Mouse (Mus musculus) leukemia stem cell, adult 10-12 weeks (primary cell): ENCODE measurements around the gene U2af2. TPM values are rescaled to one million over a fixed set of nuclear protein-coding genes. Genes with fewer than 3 reads are reported as not detected.

ENCODE experiments used
- polyA plus RNA-seq: library from polyadenylated mRNA; stranded (reverse); fragments of >175 nt; gene quantifications from 2 replicates; pipeline ENCODE4 v1.2.3, GENCODE M21; 2012; ENCODE audit warnings: low replicate concordance

Gene U2af2
- polyA plus RNA-seq = 584 and 990 TPM in 2 replicates

GRCm38 (mm10) chr7:5061774-5062359 is at the start of gene U2af2:
Gene U2af2 (plus strand): TSS chr7:5062143.

DNA sequence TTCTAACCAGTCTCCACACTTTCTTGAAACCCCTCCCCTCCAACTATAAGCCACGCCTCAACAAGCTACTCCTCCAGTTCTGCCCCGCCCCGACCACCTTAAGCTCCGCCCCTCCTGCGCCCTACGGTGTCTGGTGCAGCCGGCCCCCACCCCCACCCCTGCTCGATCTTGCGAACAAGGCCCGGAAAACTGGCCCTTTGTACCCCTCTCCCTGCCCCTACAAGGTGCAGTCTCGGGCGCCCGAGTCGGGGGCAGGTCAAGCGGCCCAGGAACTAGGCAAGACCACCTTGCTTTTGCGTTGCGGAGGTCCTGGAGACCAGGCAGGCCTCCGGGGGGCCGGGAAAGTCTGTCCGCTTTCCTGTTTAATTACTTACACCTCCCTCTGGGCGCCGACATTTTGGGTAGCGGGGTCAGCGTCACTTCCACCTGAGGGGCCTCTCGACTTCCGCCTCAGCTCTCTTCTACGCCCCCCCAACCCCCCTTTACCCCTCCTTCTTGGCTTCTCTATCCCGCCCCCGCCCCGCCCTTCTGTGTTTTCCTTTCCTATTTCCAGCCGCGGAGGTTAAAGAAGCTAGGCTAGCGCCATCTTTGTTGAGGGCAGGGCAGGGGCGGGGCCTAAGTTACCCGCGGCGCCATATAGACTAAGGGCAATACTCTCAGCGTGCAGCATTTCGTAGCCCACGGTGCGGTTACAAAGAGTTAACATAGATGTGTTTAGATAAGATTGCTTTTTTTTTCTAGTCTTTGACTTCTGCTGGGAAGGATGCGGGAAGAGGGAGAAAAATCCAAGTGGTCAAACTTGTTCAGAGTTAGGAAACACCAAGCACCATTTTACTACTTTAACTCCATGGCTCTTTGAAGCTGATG is 47.5 kb upstream of the U2af2 start, which contains the start of the genes Zfp524 and Fiz1:
Gene Zfp524, plus strand, starts transcription at position 165 of the 867 bp plus-strand sequence.
Gene Fiz1, minus strand, starts transcription at position 447 of the 867 bp plus-strand sequence.

DNA sequence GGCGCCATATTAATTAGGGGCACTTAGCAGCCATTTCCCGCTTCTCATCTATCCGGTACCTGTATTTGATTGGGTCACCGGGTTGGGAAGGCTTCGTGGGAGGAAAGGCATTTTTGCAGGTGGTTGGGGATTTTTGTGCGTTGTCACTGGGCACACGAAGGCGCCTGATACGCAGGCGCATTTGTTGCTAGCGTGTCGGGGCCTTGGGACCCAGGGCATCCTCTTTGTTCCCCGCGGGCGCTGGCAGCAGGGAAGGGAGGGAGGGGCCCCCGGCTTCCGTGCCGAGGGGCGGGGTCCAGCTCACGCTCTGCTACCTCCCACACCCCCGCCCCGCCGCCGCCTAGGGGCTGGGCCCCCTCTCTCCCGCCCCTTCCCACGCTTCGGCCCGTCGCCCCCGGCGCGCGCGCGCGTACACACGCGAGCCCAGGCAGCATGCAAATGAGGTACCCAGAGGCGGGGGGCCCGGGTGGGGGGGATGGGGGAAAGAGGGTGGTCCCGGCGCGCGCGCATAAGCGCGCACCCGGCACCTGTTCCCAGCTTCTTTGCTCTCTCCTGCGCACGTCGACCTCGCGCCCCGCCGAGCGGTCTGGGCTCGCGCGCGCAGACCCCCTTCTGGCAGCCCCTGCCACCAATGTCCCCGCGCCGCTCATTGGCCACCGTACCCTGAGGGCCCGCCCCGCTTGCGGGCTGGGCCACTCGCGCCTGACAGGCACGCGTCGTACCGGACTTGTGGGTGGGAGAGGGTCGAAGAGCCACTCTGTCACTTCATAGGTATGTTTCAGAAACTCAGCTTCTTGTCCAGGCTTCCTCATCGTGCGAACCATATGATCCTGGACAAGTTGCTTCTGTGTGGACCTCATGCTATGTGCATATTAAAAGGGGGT is 46.6 kb upstream of the U2af2 start, which contains the start of gene Gm44973:
Gene Gm44973, plus strand, starts transcription at position 379 of the 884 bp plus-strand sequence.

DNA sequence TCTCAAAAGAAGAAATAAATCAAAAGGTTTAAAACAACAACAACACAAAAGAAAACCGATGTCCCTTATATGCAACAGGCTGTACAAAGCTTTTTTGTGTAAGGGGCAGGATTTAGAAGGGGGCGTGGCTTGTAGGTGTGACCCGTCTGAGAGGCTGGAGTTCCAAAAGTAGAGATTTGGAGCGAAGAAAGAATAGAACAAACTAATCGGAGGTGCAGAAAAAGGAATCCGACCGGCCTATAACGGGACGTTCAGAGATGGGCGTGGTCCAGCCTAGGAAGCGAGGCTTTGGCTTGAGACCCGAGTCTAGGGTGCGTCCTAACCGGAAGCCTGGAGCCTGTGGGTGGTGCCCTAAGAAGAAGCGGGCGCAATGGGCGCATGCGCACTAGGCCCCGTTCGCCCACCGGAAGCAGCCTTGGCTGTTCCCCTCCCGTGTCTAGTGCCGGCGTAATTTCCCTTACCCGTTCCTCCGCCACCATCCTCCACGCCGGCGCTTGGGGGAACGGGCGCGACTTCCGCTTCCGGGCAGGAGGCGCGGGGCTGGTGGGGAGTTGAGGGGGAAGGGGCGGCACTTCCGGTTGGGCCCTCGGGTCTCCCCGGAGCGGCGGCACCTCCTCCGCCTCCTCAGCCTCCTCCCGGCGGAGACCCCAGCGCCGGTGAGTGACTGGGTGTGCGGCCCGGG is 41.8 kb upstream of the U2af2 start, which contains the start of the genes Zfp865 and Ccdc106:
Gene Zfp865, plus strand, starts transcription at position 377 of the 682 bp plus-strand sequence.
Gene Ccdc106, plus strand, starts transcription at position 554 of the 682 bp plus-strand sequence.

GRCm38 (mm10) chr7:5033818-5034217 is 28.1 kb upstream of the U2af2 start, which contains the start of gene 4632433K11Rik:
Gene 4632433K11Rik (plus strand): TSS chr7:5034118.

GRCm38 (mm10) chr7:5038109-5038732 is 23.7 kb upstream of the U2af2 start, which contains the start of gene Zfp784:
Gene Zfp784 (minus strand): TSS chr7:5038446.

GRCm38 (mm10) chr7:5051193-5052192 is 10.4 kb upstream of the U2af2 start, which contains the start of gene Zfp580:
Gene Zfp580 (plus strand): TSS chr7:5051538.

DNA sequence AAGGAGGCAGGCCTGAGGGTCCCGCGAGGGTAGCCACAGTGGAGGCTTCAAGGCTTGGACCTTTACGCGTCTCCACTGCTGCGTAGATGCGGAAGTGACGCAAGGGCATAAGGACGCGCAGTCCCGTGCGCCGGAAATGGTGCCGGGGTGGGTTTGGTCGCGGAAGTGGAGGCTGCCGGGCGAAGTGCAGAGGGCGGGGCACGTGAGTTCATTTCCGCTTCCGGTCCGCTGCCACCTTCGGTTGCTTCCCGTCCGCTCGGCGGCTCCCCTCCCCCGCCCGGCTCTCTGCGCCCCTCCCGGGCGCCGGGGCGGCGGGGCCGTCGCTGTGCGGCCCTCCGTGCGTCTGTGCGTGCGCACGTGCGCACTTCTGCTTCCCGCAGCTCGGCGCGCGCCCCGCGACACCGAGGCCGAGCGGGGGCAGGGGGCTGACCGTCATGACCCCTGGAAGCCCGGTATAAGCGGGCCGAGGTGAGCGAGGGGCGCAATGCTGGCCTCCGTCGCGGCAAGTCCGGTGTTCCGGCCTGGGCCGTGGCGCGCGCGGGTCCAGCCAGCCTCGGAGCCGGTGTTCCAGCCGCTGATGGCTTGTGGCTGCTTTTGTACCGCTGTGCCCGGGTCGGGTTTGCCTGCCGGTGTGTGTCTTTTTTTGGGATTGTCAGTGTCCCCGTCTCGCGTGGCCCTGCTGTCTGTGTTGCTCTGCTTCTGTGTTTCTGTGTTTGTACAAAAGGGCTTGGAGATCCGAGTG is 18.2 kb downstream of the U2af2 start, which contains the start of gene Epn1:
Gene Epn1, plus strand, starts transcription at position 226 of the 742 bp plus-strand sequence.

DNA sequence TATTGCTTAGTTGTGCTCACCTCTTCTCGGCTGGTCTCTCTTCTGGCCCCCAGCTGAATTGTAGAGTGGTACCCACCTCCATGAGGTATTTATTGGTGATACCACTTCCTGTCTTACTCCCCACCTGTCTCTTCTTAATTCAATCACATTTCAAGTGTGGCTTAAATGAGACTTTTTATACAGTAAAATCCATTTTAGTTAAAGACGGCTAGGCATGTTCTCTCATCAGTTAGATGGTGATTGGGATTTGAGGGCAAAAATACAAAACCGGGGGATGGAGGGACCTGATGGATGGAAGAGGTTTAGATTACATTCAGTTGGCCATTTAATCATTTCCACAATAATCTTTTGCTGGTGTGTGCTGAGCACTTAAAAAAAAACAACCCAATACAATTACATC is 54.9 kb downstream of the U2af2 start, which contains the start of gene Rfpl4:
Gene Rfpl4, minus strand, starts transcription at position 101 of the 400 bp plus-strand sequence.

GRCm38 (mm10) chr7:5125549-5126406 is 63.8 kb downstream of the U2af2 start, which contains the start of gene Rasl2-9:
Gene Rasl2-9 (minus strand): TSS chr7:5125950.

Other genes with a start within 250 kb of the U2af2 start
- gene Ube2s, start 249.6 kb upstream of the U2af2 start, polyA plus RNA-seq = 297 and 1,174 TPM in 2 replicates
- 0.09 TPM in 1 of 2 replicates, not detected in the other for gene Shisa7, start 217.4 kb upstream of the U2af2 start, polyA plus RNA-seq
- 0.36 and 0.54 TPM in 2 replicates for gene Isoc2b, start 191.9 kb upstream of the U2af2 start, polyA plus RNA-seq
- 2.1 and 10.8 TPM in 2 replicates for gene Isoc2a, start 185.0 kb upstream of the U2af2 start, polyA plus RNA-seq
- 0.27 TPM in 1 of 2 replicates, not detected in the other for gene Gm36210, start 155.6 kb upstream of the U2af2 start, polyA plus RNA-seq
- gene Zfp628, start 146.9 kb upstream of the U2af2 start, polyA plus RNA-seq = 71.6 and 77.8 TPM in 2 replicates
- 2.4 and 2.5 TPM in 2 replicates for gene Nat14, start 140.1 kb upstream of the U2af2 start, polyA plus RNA-seq
- gene Ssc5d, start 136.4 kb upstream of the U2af2 start, polyA plus RNA-seq = 0.38 and 0.55 TPM in 2 replicates
- gene Sbk2, start 97.7 kb upstream of the U2af2 start, polyA plus RNA-seq = 0.20 and 0.42 TPM in 2 replicates
- gene Sbk3, start 91.0 kb upstream of the U2af2 start, polyA plus RNA-seq = not detected in 2 replicates
- gene Zfp579, start 66.0 kb upstream of the U2af2 start, polyA plus RNA-seq = 12.4 and 20.9 TPM in 2 replicates
- 84.6 and 112 TPM in 2 replicates for gene Zfp524, start 47.7 kb upstream of the U2af2 start, polyA plus RNA-seq
- gene Fiz1, start 47.4 kb upstream of the U2af2 start, polyA plus RNA-seq = 21.6 and 58.9 TPM in 2 replicates
- gene Gm44973, start 46.6 kb upstream of the U2af2 start, polyA plus RNA-seq = 33.3 TPM in 1 of 2 replicates, not detected in the other
- gene Zfp865, start 41.8 kb upstream of the U2af2 start, polyA plus RNA-seq = 98.5 and 146 TPM in 2 replicates
- gene Ccdc106, start 41.6 kb upstream of the U2af2 start, polyA plus RNA-seq = 0.44 and 1.1 TPM in 2 replicates
- not detected in 2 replicates for gene 4632433K11Rik, start 28.0 kb upstream of the U2af2 start, polyA plus RNA-seq
- 2.2 and 2.8 TPM in 2 replicates for gene Zfp784, start 23.7 kb upstream of the U2af2 start, polyA plus RNA-seq
- gene Zfp580, start 10.6 kb upstream of the U2af2 start, polyA plus RNA-seq = 8.1 and 27.6 TPM in 2 replicates
- gene Epn1, start 18.1 kb downstream of the U2af2 start, polyA plus RNA-seq = 1,843 and 1,854 TPM in 2 replicates
- not detected in 2 replicates for gene Rfpl4, start 54.8 kb downstream of the U2af2 start, polyA plus RNA-seq
- gene Rasl2-9, start 63.8 kb downstream of the U2af2 start, polyA plus RNA-seq = not detected in 2 replicates
- 0.02 TPM in 2 replicates for gene Vmn1r55, start 87.5 kb downstream of the U2af2 start, polyA plus RNA-seq
- gene Vmn1r56, start 134.6 kb downstream of the U2af2 start, polyA plus RNA-seq = 0.22 TPM in 1 of 2 replicates, not detected in the other
- gene Vmn1r57, start 156.3 kb downstream of the U2af2 start, polyA plus RNA-seq = not detected in 2 replicates